Mouse (Mus musculus): ENCODE measurements around the gene Slc23a2. TPM values are rescaled to one million over a fixed set of nuclear protein-coding genes. Genes with fewer than 3 reads are reported as not detected.
A peak's percentile ranks its signal among the peaks of the same experiment; 100 is the strongest.

The Slc23a2 gene
- polyA plus RNA-seq, 1 experiment from 2014 or later, result 7.7 TPM

- ATAC-seq (replicated peaks; ENCODE audit: insufficient number of reproducible peaks, low FRiP score, low TSS enrichment, low read depth) (no peak), DNase-seq (ENCODE audit: low spot score) (no peak)
- 15% methylated on average over 4 of the region's 4 CpGs for WGBS
- Histone ChIP-seq H3K4me3 (ENCODE audit: low read depth, low read length) (no peak overlapping the region), H3K27me3 (ENCODE audit: control insufficient read depth, insufficient read depth, low read length) (peaks cover 3% of the 10 kb centered on the region; the same call in 1 of the 2 replicates), H3K4me1 (ENCODE audit: control insufficient read depth, insufficient read depth, low read length) (no peaks in the 10 kb centered on the region), H3K9me3 (replicated peaks; ENCODE audit: control insufficient read depth, low read length) (no peaks in the 10 kb centered on the region), H3K27ac (replicated peaks; ENCODE audit: low read depth, low read length) (no peak overlapping the region), H3K9ac (replicated peaks; ENCODE audit: low read length) (no peak overlapping the region), H3K4me2 (ENCODE audit: low read depth, low read length) (no peak overlapping the region), H3K36me3 (replicated peaks; ENCODE audit: control insufficient read depth, insufficient read depth, low read depth, low read length) (no peaks in the 10 kb centered on the region)
These were observed 1.6 kb upstream of the Slc23a2 start for GRCm38 (mm10) chr2:132146502-132146901.

GRCm38 (mm10) chr2:132143943-132144927 is 673 bp downstream of the Slc23a2 start:
- DNase-seq (ENCODE audit: low spot score) (peak; percentile 39), ATAC-seq (replicated peaks; ENCODE audit: insufficient number of reproducible peaks, low FRiP score, low TSS enrichment, low read depth) (peak; percentile 31; the same call in 1 of the 2 replicates)
- Histone ChIP-seq H3K27me3 (ENCODE audit: control insufficient read depth, insufficient read depth, low read length) (peaks cover 3% of the 10 kb centered on the region; the same call in 1 of the 2 replicates), H3K9ac (replicated peaks; ENCODE audit: low read length) (peak overlapping the region; percentile 82), H3K4me1 (ENCODE audit: control insufficient read depth, insufficient read depth, low read length) (no peaks in the 10 kb centered on the region), H3K4me3 (ENCODE audit: low read depth, low read length) (peak overlapping the region; percentile 92), H3K4me2 (ENCODE audit: low read depth, low read length) (peak overlapping the region; percentile 83), H3K9me3 (replicated peaks; ENCODE audit: control insufficient read depth, low read length) (no peaks in the 10 kb centered on the region), H3K36me3 (replicated peaks; ENCODE audit: control insufficient read depth, insufficient read depth, low read depth, low read length) (no peaks in the 10 kb centered on the region), H3K27ac (replicated peaks; ENCODE audit: low read depth, low read length) (no peak overlapping the region)
- 3% methylated on average over 31 of the region's 66 CpGs for WGBS

GRCm38 (mm10) chr2:132142606-132143005 is 2.3 kb downstream of the Slc23a2 start:
- Histone ChIP-seq H3K9me3 (replicated peaks; ENCODE audit: control insufficient read depth, low read length) (no peaks in the 10 kb centered on the region), H3K27ac (replicated peaks; ENCODE audit: low read depth, low read length) (no peak overlapping the region), H3K4me3 (ENCODE audit: low read depth, low read length) (no peak overlapping the region), H3K36me3 (replicated peaks; ENCODE audit: control insufficient read depth, insufficient read depth, low read depth, low read length) (no peaks in the 10 kb centered on the region), H3K4me1 (ENCODE audit: control insufficient read depth, insufficient read depth, low read length) (no peaks in the 10 kb centered on the region), H3K27me3 (ENCODE audit: control insufficient read depth, insufficient read depth, low read length) (peaks cover 3% of the 10 kb centered on the region; the same call in 1 of the 2 replicates), H3K9ac (replicated peaks; ENCODE audit: low read length) (no peak overlapping the region), H3K4me2 (ENCODE audit: low read depth, low read length) (no peak overlapping the region)
- DNase-seq (ENCODE audit: low spot score) (no peak), ATAC-seq (replicated peaks; ENCODE audit: insufficient number of reproducible peaks, low FRiP score, low TSS enrichment, low read depth) (no peak)
- WGBS, result 78% methylated on average over 8 of the region's 8 CpGs

- Histone ChIP-seq H3K4me2 (ENCODE audit: low read depth, low read length) (no peak overlapping the region), H3K9me3 (replicated peaks; ENCODE audit: control insufficient read depth, low read length) (no peaks in the 10 kb centered on the region), H3K27me3 (ENCODE audit: control insufficient read depth, insufficient read depth, low read length) (peaks cover 3% of the 10 kb centered on the region; the same call in 1 of the 2 replicates), H3K9ac (replicated peaks; ENCODE audit: low read length) (no peak overlapping the region), H3K4me1 (ENCODE audit: control insufficient read depth, insufficient read depth, low read length) (no peaks in the 10 kb centered on the region), H3K36me3 (replicated peaks; ENCODE audit: control insufficient read depth, insufficient read depth, low read depth, low read length) (no peaks in the 10 kb centered on the region), H3K4me3 (ENCODE audit: low read depth, low read length) (no peak overlapping the region), H3K27ac (replicated peaks; ENCODE audit: low read depth, low read length) (no peak overlapping the region)
- no peak for DNase-seq (ENCODE audit: low spot score)
- ATAC-seq (replicated peaks; ENCODE audit: insufficient number of reproducible peaks, low FRiP score, low TSS enrichment, low read depth), result no peak
- 81% methylated on average over 10 of the region's 10 CpGs for WGBS
These were observed 4.4 kb downstream of the Slc23a2 start for GRCm38 (mm10) chr2:132140536-132140935.

- no peak for DNase-seq (ENCODE audit: low spot score)
- no peak overlapping the region for H3K9ac ChIP-seq (replicated peaks; ENCODE audit: low read length)
- H3K4me3 ChIP-seq (ENCODE audit: low read depth, low read length), result no peak overlapping the region
- H3K9me3 ChIP-seq (replicated peaks; ENCODE audit: control insufficient read depth, low read length), result no peaks in the 10 kb centered on the region
- no peaks in the 10 kb centered on the region for H3K27me3 ChIP-seq (ENCODE audit: control insufficient read depth, insufficient read depth, low read length)
- no peak for ATAC-seq (replicated peaks; ENCODE audit: insufficient number of reproducible peaks, low FRiP score, low TSS enrichment, low read depth)
- no peak overlapping the region for H3K4me2 ChIP-seq (ENCODE audit: low read depth, low read length)
- WGBS, result 95% methylated on average over 2 of the region's 2 CpGs
- no peaks in the 10 kb centered on the region for H3K4me1 ChIP-seq (ENCODE audit: control insufficient read depth, insufficient read depth, low read length)
- no peak overlapping the region for H3K27ac ChIP-seq (replicated peaks; ENCODE audit: low read depth, low read length)
- no peaks in the 10 kb centered on the region for H3K36me3 ChIP-seq (replicated peaks; ENCODE audit: control insufficient read depth, insufficient read depth, low read depth, low read length)
These were observed 5.8 kb downstream of the Slc23a2 start for GRCm38 (mm10) chr2:132139099-132139498.

GRCm38 (mm10) chr2:132135876-132136637 is 8.9 kb downstream of the Slc23a2 start:
- 87% methylated on average over 8 of the region's 8 CpGs for WGBS
- Histone ChIP-seq H3K27me3 (ENCODE audit: control insufficient read depth, insufficient read depth, low read length) (no peaks in the 10 kb centered on the region), H3K4me1 (ENCODE audit: control insufficient read depth, insufficient read depth, low read length) (no peaks in the 10 kb centered on the region), H3K4me2 (ENCODE audit: low read depth, low read length) (no peak overlapping the region), H3K9me3 (replicated peaks; ENCODE audit: control insufficient read depth, low read length) (no peaks in the 10 kb centered on the region), H3K36me3 (replicated peaks; ENCODE audit: control insufficient read depth, insufficient read depth, low read depth, low read length) (no peaks in the 10 kb centered on the region), H3K9ac (replicated peaks; ENCODE audit: low read length) (no peak overlapping the region), H3K27ac (replicated peaks; ENCODE audit: low read depth, low read length) (no peak overlapping the region), H3K4me3 (ENCODE audit: low read depth, low read length) (no peak overlapping the region)
- ATAC-seq (replicated peaks; ENCODE audit: insufficient number of reproducible peaks, low FRiP score, low TSS enrichment, low read depth), result no peak
- peak; percentile 23 for DNase-seq (ENCODE audit: low spot score)

GRCm38 (mm10) chr2:132134758-132135157 is 10.2 kb downstream of the Slc23a2 start:
- no peaks in the 10 kb centered on the region for H3K4me1 ChIP-seq (ENCODE audit: control insufficient read depth, insufficient read depth, low read length)
- ATAC-seq (replicated peaks; ENCODE audit: insufficient number of reproducible peaks, low FRiP score, low TSS enrichment, low read depth) (no peak), DNase-seq (ENCODE audit: low spot score) (no peak)
- WGBS, result 83% methylated on average over 4 of the region's 4 CpGs
- no peak overlapping the region for H3K9ac ChIP-seq (replicated peaks; ENCODE audit: low read length)
- H3K36me3 ChIP-seq (replicated peaks; ENCODE audit: control insufficient read depth, insufficient read depth, low read depth, low read length), result no peaks in the 10 kb centered on the region
- H3K4me3 ChIP-seq (ENCODE audit: low read depth, low read length), result no peak overlapping the region
- no peaks in the 10 kb centered on the region for H3K27me3 ChIP-seq (ENCODE audit: control insufficient read depth, insufficient read depth, low read length)
- H3K4me2 ChIP-seq (ENCODE audit: low read depth, low read length), result no peak overlapping the region
- no peaks in the 10 kb centered on the region for H3K9me3 ChIP-seq (replicated peaks; ENCODE audit: control insufficient read depth, low read length)
- H3K27ac ChIP-seq (replicated peaks; ENCODE audit: low read depth, low read length), result no peak overlapping the region

Data from embryonic facial prominence, embryonic 11.5 days (tissue).